Mouse (Mus musculus) urinary bladder, postnatal 25 days (tissue): Measurements from ENCODE around the gene Reg1.
"Not testable (repeated sequence)": the region's sequence is repeated elsewhere in the genome, so short reads cannot be mapped to it uniquely, and the experiment has no call there.

Experiments used
- DNase-seq: peaks from one replicate; pipeline ENCODE4 v3.0.0; 2022; ENCODE audit warnings: low spot score

The Reg1 gene

DNA sequence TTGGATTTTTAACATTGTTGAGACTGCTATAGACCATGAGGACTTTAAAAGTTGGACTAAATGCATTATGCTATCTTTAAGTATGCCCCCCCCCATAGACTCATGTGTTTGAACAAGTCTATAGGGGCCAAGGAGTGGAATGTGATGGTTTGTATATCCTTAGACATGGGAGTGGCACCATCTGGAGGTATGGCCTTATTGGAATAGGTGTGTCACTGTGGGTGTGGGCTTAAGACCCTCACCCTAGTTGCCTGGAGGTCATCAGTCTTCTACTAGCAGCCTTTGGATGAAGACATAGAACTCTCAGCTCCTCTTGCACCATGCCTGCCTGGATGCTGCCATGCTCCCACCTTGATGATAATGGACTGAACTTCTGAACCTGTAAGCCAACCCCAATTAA is at the start of gene Reg1:
TSS of gene Reg1 (plus strand) at position 301 of the 400 bp plus-strand sequence.
- not testable (repeated sequence) for DNase-seq

DNA sequence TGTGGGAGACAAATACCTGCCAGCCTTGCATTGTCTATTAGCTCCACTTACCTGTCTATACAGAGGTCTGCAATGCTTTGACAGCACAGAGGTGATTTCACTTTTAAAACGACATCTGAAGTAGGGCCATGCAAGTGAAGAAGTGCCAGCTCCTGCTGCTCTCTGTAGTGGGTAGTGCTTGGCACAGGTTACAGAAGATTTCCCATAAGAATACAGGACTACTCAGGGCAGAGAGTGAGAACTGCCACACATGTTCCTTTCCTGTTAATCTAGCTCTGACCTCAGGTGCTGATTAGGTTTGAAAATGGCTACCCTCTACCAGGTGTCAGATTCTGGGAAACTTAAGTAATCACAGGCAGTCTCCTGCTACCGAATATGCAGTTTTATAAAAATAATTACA is 43.7 kb upstream of the Reg1 start, which contains the start of gene Reg3d:
TSS of gene Reg3d (minus strand) at position 101 of the 400 bp plus-strand sequence.
- no peak for DNase-seq

GRCm38 (mm10) chr6:78380409-78380808 is 42.1 kb upstream of the Reg1 start, which contains the start of gene Reg3a:
Gene Reg3a, plus strand, starts transcription at chr6:78380709.
- no peak for DNase-seq

DNA sequence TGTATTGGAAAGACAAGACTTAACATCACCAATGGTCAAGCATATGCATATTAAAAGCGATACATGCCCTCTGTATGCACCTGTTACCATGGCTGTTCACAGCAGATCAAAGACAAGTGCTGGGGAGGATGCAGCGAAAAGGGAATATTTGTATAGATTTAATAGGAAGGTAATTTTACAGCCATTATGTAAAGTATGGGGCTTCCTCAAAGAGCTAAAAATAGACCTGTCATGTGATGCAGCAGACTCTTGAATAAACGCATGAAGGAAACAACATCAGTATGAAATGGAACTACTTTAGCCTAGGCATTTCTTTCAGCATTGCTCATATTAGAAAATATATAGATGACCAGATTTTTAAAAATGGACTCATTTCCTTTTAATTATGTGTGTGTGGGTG is 36.9 kb upstream of the Reg1 start:
- no peak for DNase-seq

DNA sequence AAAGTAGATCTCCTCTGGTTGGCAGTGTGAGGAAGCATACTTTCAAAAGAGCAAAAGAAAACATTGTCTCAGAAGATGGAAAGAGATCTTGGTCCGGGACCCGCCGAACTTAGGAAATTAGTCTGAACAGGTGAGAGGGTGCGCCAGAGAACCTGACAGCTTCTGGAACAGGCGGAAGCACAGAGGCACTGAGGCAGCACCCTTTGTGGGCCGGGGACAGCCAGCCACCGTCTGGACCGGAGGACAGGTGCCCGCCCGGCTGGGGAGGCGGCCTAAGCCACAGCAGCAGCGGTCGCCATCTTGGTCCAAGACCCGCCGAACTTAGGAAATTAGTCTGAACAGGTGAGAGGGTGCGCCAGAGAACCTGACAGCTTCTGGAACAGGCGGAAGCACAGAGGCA is 27.2 kb upstream of the Reg1 start, which contains the start of gene Reg2:
TSS of gene Reg2 (plus strand) at position 301 of the 400 bp plus-strand sequence.
- not testable (repeated sequence) for DNase-seq

- no peak for DNase-seq
Observed at GRCm38 (mm10) chr6:78425497-78425896, 3.0 kb downstream of the Reg1 start.

DNA sequence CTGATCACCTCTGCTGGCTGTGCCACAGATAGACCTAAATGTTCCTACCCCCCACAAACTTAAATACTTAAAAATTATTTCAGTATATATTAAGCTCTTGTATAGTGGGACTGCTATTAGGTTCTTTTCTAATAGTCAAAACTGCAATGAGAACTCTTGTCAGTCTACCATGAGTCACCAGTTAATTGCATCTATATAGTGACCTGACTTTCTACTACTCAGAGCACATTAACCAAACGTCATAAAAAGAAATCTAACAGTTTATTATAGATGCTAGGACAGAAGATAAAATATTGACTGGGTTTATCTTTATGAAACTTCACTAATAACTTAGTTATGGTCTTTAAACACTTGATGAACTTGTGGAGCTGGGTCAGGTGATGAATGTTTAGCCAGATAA is 24.7 kb downstream of the Reg1 start:
- no peak for DNase-seq

DNA sequence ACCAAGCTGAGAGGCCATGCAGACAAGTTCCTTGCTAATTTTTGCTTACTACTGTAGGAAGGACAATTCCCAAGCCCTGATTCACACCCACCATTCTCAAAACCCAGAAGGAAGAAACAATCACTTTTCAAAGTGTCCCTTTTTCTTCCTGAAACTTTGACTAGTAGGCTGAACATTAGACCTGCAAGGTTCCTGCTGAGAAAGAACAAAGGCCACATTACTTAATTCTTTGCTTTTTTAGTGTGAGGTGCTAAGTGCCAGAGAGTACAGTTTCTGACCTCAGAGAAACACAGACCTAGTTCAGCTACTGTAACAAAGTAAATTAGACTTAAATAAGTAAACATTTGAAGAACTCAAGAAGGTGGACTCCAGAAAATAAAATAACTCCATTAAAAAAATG is 25.9 kb downstream of the Reg1 start:
- no peak for DNase-seq

- DNase-seq: no peak
Observed at GRCm38 (mm10) chr6:78452804-78453203, 30.3 kb downstream of the Reg1 start.

GRCm38 (mm10) chr6:78460191-78460825 is 37.8 kb downstream of the Reg1 start:
- no peak for DNase-seq

- DNase-seq: no peak
Observed at GRCm38 (mm10) chr6:78462360-78462759, 39.8 kb downstream of the Reg1 start.

- DNase-seq: no peak
Observed at GRCm38 (mm10) chr6:78463266-78463665, 40.8 kb downstream of the Reg1 start.

GRCm38 (mm10) chr6:78468772-78469171 is 46.3 kb downstream of the Reg1 start, which contains the start of gene Reg3g:
Gene Reg3g, minus strand, starts transcription at chr6:78468872.
- no peak for DNase-seq

- no peak for DNase-seq
Observed at GRCm38 (mm10) chr6:78469287-78469686, 46.8 kb downstream of the Reg1 start.
